Mouse (Mus musculus) c-Kit-negative CD71-positive TER-119-positive erythroid progenitor cells, embryonic 14.5 days (primary cell): Measurements from ENCODE around the gene Antxr1.

Experiments
- DNase-seq: peaks from one replicate; pipeline ENCODE4 v3.0.0-alpha.2; 2013; ENCODE audit warnings: low read depth, low spot score

Gene Antxr1

GRCm38 (mm10) chr6:87250701-87251100 lies 84.9 kb downstream of the Antxr1 start:
- DNase-seq: no peak

DNA sequence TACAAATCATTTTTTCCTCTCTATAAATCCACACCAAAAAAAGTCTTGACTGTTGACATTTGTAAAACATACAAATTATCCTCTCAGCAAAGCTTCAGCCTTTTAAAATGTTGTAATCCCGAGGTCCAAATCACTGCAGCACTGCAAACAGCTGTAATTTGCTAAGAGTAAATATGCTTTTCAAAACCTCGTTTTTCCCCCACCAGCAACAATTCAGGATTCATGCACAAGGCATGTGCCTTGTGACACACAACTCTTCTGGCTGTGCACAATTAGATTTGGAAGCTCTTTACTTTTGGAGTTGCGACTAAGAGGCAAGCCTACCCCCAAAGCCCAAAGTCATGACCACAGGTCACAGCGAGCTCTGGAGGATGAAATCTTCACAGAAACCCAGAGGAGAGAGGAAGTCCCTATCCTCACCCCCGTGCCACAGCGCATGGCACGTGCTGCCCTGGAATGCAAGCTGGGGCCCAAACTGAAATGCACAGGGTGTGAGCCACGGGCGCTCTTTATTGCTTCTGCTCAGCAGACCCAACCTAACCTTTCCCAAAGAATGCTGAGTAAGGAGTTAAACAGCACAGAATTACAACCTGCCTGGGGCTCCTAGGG lies 87.3 kb downstream of the Antxr1 start:
- DNase-seq: no peak

GRCm38 (mm10) chr6:87244117-87245100 lies 91.2 kb downstream of the Antxr1 start:
- no peak for DNase-seq

GRCm38 (mm10) chr6:87237260-87237659 lies 98.4 kb downstream of the Antxr1 start:
- no peak for DNase-seq

DNA sequence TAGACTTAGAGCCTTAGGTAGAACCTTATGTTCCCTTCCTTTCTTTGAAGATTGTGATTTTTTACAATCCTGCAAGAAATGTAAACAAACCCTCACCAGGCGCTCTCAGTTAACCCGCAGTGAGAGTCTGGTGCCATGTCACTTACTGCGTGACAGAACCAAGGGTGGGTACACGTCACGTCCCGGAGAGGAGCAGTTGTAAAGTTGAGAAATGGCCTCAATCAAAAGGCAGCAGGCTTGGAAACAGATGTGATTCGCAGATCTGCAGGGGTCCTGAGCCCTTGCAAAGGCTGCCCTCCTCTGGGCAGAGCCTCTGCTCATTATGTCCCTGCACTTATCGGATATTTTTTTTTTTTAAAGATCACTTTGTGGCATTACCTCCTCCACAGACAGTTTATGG lies 99.6 kb downstream of the Antxr1 start:
- DNase-seq: no peak

GRCm38 (mm10) chr6:87233111-87233510 lies 102.5 kb downstream of the Antxr1 start:
- DNase-seq: no peak

GRCm38 (mm10) chr6:87230041-87230440 lies 105.6 kb downstream of the Antxr1 start:
- DNase-seq: no peak

DNA sequence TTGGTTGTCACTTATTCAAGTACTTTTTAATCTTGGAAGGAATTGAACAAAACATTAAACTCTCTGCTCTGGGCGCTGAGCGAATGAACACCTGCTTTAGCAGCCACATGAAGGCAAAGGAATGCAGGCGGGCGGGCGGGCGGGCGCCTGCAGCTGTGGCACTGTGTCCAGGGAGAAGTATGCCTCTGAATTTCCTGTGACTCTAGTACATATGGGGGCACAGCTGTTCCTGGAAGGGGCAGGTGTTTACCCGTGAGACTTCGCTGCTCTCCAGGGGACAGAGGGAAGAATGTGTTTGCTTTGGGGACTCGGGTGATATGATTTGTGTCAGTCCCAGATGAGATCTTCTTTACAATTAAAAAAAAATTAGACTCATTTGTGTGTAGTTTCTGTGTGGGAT lies 107.7 kb downstream of the Antxr1 start:
- no peak for DNase-seq

DNA sequence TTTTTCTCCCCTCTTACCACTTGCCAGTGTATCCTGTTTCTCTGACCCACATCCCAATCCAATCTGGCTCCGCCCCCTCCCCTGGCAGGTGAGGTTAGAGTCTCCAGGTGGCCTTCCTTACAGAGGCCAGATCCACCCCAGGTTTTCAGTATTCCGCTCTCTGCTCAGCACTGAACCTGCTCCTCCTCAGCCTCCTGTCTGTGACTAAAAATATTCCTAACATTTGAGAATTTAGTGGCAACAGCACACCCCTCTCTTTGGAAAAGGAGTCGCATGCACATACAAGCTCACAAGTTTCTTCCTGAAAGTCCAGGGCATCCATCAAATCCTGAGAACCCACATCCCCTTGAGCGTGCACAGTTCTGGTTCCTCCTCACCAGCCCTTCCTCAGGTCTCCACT lies 109.3 kb downstream of the Antxr1 start:
- DNase-seq: no peak

GRCm38 (mm10) chr6:87225286-87225685 lies 110.3 kb downstream of the Antxr1 start:
- DNase-seq: no peak

GRCm38 (mm10) chr6:87222854-87223631 lies 112.6 kb downstream of the Antxr1 start:
- DNase-seq: no peak

GRCm38 (mm10) chr6:87219061-87219992 lies 116.3 kb downstream of the Antxr1 start:
- DNase-seq: no peak

DNA sequence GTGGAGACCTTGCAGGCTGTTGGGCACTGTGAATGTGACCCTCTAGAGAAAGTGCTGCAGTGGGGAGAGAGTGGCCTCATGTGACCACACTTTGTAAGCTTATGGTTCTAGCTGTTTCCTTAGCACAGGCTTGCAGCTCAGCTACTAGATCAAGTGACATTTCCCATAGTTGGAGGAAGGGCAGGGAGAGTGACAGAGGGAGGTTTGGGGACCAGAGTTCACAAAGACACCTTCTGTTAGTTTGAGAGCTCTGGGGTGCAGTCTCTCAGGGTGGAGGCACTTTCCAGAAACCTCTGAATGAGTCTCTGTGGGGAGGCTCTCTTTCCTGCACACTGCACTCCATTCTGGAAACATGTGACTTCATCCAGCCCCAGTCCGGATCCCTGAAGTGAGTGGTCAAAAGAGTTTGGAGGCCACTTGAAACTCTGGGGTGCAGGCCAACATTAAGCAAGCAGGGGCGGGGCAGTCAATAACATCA lies 119.5 kb downstream of the Antxr1 start:
- no peak for DNase-seq

- no peak for DNase-seq
These were observed 122.4 kb downstream of the Antxr1 start for GRCm38 (mm10) chr6:87213262-87213661.

DNA sequence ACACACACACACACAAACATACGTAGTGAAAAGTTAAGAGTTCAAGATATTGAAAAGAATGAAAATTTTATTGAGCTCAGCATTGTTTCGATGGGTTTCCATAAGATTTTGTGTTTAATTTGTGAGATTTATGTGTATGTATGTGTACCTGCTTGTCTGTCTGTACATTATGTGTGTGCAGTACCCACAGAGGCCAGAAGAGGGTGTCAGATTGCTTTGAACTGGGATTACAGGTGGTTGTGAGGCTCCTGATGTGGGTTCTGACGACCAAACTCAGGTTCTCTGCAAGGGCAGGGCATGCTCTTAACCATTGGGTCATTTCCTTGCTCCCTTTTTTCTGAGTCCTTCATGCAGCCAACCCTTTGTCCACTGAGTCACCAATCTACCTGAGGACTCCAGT lies 124.1 kb downstream of the Antxr1 start:
- no peak for DNase-seq

DNA sequence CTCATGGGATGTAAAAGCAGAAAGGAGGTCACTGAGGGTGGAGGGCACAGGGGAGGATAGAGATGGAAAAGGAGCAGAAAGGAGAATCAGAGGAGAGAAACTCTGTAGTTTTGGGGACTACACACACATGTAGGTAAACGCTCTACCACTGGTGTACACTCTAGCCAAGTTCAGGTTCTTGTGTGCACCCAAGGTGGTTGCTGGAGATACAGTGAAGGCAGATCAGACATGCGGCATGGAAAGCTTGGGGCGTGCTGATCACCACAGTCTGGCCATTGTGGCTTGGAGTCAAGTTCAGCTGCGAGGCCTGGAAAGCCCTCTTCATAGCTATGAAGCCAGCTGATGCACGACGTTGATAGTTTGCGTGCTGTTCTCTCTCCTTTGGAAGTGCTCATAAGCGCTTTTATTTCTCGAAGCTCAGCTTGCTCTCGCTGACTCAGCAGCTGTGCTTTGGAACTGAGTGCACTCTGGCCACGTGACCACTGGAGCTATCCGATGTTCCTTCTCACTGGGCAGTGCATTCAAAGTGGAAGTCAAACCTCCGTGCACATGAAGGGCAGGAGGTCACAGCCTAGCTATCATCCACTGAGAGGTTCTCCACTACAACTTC lies 128.1 kb downstream of the Antxr1 start:
- DNase-seq: no peak

- DNase-seq: no peak
These were observed 128.8 kb downstream of the Antxr1 start for GRCm38 (mm10) chr6:87206790-87207189.

GRCm38 (mm10) chr6:87203467-87203866 lies 132.2 kb downstream of the Antxr1 start:
- DNase-seq: no peak

DNA sequence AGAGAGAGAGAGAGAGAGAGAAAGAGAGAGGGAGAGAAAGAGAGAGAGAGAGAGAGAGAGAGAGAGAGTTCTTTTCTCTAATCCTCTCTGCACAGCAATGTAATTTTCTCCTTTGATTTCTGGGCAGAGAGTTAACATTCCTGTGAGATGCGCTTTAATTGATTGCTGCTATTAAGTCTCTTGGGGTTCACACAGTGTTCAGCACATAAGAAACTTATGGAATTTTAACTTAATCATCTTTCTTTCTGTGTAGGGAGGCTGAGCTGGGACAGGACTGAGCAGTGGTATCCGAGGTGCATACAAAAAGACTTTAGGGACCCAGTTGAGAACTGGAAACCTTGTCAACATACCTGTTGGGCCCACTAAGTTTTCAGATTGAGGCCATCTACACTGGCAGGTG lies 132.6 kb downstream of the Antxr1 start:
- no peak for DNase-seq

DNA sequence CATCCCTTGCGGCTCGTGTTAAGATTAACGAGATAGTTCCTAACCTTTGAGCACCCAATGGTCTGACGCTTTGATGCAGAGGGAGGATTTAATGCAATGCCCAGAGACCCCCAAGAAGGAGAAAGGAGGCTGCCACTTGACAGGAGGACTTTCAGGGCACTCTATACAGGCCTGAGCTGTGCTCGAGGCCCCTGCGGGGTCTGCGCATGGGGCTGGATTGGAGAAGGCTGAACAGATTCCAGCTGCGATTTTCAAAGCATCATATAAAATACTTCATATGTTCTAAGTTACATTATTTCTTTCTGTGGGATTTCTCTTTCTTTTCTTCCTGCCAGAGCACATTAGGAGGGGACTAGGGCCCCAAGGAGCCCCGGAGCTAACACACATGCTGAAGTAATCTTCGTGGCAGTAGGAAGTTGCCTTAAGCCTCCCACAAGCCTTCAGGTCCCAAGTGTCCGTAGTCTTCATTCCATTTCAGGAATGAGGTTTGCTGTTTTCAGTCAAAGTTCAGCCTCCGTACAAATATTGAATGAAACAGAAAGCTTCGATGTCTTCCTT lies 133.5 kb downstream of the Antxr1 start:
- DNase-seq: no peak
